Mouse (Mus musculus) ovary, adult 10 weeks (tissue): Measurements from ENCODE around the gene H2bfm. TPM values are rescaled to one million over a fixed set of nuclear protein-coding genes. Genes with fewer than 3 reads are reported as not detected.

ENCODE experiments used
- polyA plus RNA-seq: library from polyadenylated mRNA; stranded (reverse); fragments of 350-450 nt; fragmentation: Illumina TruSeq; extraction: RNeasy Lipid Tissue Mini Kit (QIAGEN cat#74804); gene quantifications from one replicate; pipeline ENCODE4 v1.2.3, GENCODE M21; 2014

H2bfm gene
- not detected for polyA plus RNA-seq

DNA sequence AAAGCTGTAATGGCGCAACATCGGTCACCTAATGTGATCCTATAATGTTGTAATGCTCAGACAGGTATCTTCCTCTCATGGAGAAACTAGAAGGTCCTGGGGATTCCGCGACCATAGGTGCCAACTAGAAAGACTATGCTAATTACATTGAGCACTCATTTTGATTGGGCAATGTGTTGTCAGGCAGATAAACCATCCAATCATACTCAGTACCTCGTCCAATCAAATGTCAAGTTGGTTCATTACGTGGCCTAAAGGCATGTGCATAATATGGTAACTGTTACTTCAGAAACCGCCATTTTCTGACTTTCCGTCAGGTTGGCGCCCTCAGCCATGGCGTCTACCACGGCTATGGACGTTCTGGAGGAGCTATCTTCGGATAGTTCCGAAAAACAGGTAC lies at the start of gene H2bfm:
Gene H2bfm, plus strand, starts transcription at position 295 of the 400 bp plus-strand sequence.

GRCm38 (mm10) chrX:136975397-136975796 lies 48.3 kb downstream of the H2bfm start, which contains the start of gene Tmsb15b2:
Gene Tmsb15b2 (minus strand): TSS chrX:136975497.

DNA sequence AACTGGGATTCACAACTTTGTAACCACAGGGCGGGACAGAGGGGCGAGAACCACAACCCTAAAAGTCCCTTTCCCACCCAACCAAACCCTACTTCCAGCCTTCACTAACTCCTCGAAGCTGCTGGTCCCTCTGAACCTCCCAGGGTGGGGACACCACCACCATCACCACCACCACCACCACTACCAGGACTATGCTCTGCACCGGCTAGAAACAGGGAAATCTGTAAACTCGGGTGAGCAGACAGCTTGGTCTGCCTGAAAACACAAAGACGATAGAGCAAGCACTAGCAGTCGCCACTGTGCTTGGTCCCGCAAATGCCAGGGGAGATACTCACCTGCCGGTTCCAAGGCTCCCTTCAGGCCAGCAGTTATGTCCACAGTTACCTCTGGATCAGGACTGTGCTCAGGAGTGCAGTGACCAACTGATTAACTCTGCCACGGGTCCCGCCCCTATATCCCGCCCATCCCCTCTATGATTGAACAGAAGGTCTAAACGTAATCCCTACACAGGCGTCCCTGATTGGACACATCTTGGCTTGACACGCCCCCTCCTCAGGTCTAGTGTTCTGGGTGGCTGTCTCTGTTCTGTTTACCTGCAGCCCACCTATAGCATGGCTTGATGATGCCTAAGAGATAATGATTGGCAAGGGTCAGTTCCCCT lies 49.4 kb downstream of the H2bfm start, which contains the start of the genes Tmsb15l and Tmsb15b1:
Gene Tmsb15l, minus strand, starts transcription at position 446 of the 661 bp plus-strand sequence.
Gene Tmsb15b1, minus strand, starts transcription at position 451 of the 661 bp plus-strand sequence.

Other genes with a start within 250 kb of the H2bfm start
- gene Tceal1, start 219.3 kb upstream of the H2bfm start, polyA plus RNA-seq: 39.4 TPM
- gene Morf4l2, start 183.6 kb upstream of the H2bfm start, polyA plus RNA-seq: 993 TPM
- not detected for gene Glra4, start 147.2 kb upstream of the H2bfm start, polyA plus RNA-seq
- gene Plp1, start 104.7 kb upstream of the H2bfm start, polyA plus RNA-seq: 29.3 TPM
- gene Rab9b, start 58.6 kb upstream of the H2bfm start, polyA plus RNA-seq: 0.71 TPM
- 738 TPM for gene Tmsb15b2, start 48.2 kb downstream of the H2bfm start, polyA plus RNA-seq
- 50.4 TPM for gene Tmsb15l, start 49.5 kb downstream of the H2bfm start, polyA plus RNA-seq
- 50.6 TPM for gene Tmsb15b1, start 49.5 kb downstream of the H2bfm start, polyA plus RNA-seq
- gene Zcchc18, start 65.8 kb downstream of the H2bfm start, polyA plus RNA-seq: 3.4 TPM
- gene Slc25a53, start 111.0 kb downstream of the H2bfm start, polyA plus RNA-seq: 11.3 TPM
- 35.9 TPM for gene Fam199x, start 122.3 kb downstream of the H2bfm start, polyA plus RNA-seq
- gene Esx1, start 194.8 kb downstream of the H2bfm start, polyA plus RNA-seq: not detected